Mouse (Mus musculus): ENCODE results near the gene Masp1. TPM values are rescaled to one million over a fixed set of nuclear protein-coding genes. Genes with fewer than 3 reads are reported as not detected.

Gene Masp1
- polyA plus RNA-seq, 1 experiment from 2014 or later, result 7.4 TPM

DNA sequence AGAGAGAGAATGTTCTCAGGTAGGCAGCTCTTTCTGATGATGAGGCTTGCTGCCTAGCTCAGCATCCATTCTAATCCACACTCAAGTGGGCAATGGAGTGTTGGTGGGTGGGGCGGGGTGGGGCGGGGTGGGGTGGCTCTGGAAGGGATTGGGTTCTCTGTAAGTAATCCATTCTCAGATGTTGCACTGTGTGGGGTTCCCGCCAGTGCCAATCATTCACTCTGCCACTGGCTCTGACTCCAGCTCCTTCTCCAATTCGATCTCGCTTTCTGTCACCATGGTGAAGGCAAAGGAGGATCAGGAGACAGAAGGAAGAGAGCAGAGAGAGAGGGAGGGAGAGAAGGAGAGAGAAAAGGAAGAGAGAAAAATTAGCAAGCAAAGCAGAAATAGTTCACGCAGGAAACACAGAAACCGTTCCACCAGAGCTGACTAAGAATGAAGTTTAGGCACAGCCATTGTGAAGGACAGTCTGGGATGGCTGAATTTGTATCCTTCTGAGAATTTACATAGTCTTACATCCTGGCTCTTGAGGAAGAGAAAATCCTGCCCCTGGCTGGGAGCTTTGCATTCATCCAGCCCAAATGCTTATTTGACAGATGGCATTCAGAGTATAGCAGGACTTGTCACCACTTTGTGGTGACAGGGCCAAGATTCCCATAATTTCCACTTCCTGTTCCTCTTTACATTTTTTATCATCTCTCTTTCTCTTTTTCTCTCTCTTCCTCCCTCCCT, 40.6 kb downstream of the Masp1 start:
- WGBS, result 74% methylated on average over 7 of the region's 7 CpGs

GRCm38 (mm10) chr16:23476598-23476997, 44.0 kb downstream of the Masp1 start:
- Histone ChIP-seq H3K27ac (no peak overlapping the region), H3K36me3 (replicated peaks) (no peaks in the 10 kb centered on the region), H3K4me3 (no peak overlapping the region), H3K27me3 (ENCODE audit: poor library complexity, severe bottlenecking) (no peaks in the 10 kb centered on the region), H3K9me3 (no peaks in the 10 kb centered on the region), H3K4me1 (no peaks in the 10 kb centered on the region)
- no peak for DNase-seq (ENCODE audit: extremely low spot score, low spot score)

More for the DNA sequence above, 40.6 kb downstream of the Masp1 start:
- Histone ChIP-seq H3K27me3 (ENCODE audit: poor library complexity, severe bottlenecking) (no peaks in the 10 kb centered on the region), H3K4me3 (no peak overlapping the region), H3K4me1 (peaks cover 8% of the 10 kb centered on the region), H3K27ac (no peak overlapping the region), H3K36me3 (replicated peaks) (no peaks in the 10 kb centered on the region; the same call in 1 of the 2 replicates), H3K9me3 (no peaks in the 10 kb centered on the region)
- no peak for DNase-seq (ENCODE audit: extremely low spot score, low spot score)

GRCm38 (mm10) chr16:23475651-23476050, 45.0 kb downstream of the Masp1 start:
- Histone ChIP-seq H3K27me3 (ENCODE audit: poor library complexity, severe bottlenecking) (no peaks in the 10 kb centered on the region), H3K36me3 (replicated peaks) (no peaks in the 10 kb centered on the region), H3K4me3 (no peak overlapping the region), H3K9me3 (no peaks in the 10 kb centered on the region), H3K27ac (no peak overlapping the region), H3K4me1 (no peaks in the 10 kb centered on the region)
- no peak for DNase-seq (ENCODE audit: extremely low spot score, low spot score)
- WGBS, result 95% methylated on average over 4 of the region's 4 CpGs

GRCm38 (mm10) chr16:23472046-23472445, 48.6 kb downstream of the Masp1 start:
- no peaks in the 10 kb centered on the region; the same call in 1 of the 2 replicates for H3K36me3 ChIP-seq (replicated peaks)
- DNase-seq (ENCODE audit: extremely low spot score, low spot score), result no peak
- H3K4me3 ChIP-seq, result no peak overlapping the region
- no peaks in the 10 kb centered on the region for H3K4me1 ChIP-seq
- H3K27me3 ChIP-seq (ENCODE audit: poor library complexity, severe bottlenecking), result no peaks in the 10 kb centered on the region
- WGBS, result 84% methylated on average over 3 of the region's 3 CpGs
- H3K27ac ChIP-seq, result no peak overlapping the region
- no peaks in the 10 kb centered on the region for H3K9me3 ChIP-seq

GRCm38 (mm10) chr16:23471551-23471950, 49.1 kb downstream of the Masp1 start:
- Histone ChIP-seq H3K27ac (no peak overlapping the region), H3K4me3 (no peak overlapping the region), H3K27me3 (ENCODE audit: poor library complexity, severe bottlenecking) (no peaks in the 10 kb centered on the region), H3K36me3 (replicated peaks) (no peaks in the 10 kb centered on the region; the same call in 1 of the 2 replicates), H3K4me1 (no peaks in the 10 kb centered on the region), H3K9me3 (no peaks in the 10 kb centered on the region)
- no peak for DNase-seq (ENCODE audit: extremely low spot score, low spot score)
- WGBS, result 90% methylated on average over 6 of the region's 6 CpGs

DNA sequence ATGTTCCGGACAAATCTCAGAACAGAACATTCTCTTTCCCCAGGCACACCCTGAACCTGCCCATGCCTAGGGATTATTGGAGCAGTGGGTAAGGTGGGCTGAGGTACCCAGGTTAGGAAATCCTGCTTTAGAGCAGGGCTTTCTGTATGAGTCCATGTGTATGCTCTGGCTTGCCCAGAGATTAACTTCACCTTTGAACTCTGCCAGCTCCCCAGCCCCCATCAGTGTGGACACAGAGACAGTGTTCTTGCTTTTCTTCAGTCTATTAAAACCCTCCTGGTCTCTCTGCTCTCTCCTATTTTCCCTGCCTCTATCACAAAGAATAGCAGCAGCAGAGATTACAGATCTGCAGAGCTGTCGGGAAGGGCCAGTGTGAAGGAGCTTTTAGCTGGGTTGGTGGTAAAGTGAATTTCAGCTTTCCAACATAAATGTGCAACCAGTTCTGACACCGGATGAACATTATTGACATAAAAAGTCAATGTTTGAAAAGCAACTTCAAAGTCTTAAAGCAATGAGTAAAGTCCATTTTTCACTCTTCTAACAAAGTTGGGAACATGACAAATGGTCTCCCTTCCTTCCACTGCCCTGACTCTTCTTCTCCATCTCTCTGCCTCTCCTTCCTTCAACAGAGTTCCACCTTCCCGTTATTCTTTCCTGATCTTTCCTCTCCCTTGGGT, 56.8 kb downstream of the Masp1 start:
- DNase-seq (ENCODE audit: extremely low spot score, low spot score), result no peak
- Histone ChIP-seq H3K4me1 (no peaks in the 10 kb centered on the region), H3K4me3 (no peak overlapping the region), H3K9me3 (0 out of 2 replicates have a peak, but pooled peaks cover 7% of the 10 kb centered on the region), H3K27me3 (ENCODE audit: poor library complexity, severe bottlenecking) (no peaks in the 10 kb centered on the region), H3K27ac (no peak overlapping the region), H3K36me3 (replicated peaks) (no peaks in the 10 kb centered on the region)
- WGBS, result 83% methylated on average over 4 of the region's 4 CpGs

- no peaks in the 10 kb centered on the region for H3K36me3 ChIP-seq (replicated peaks)
- WGBS, result 64% methylated on average over 7 of the region's 7 CpGs
These were observed 61.6 kb downstream of the Masp1 start for GRCm38 (mm10) chr16:23458906-23459588.

DNA sequence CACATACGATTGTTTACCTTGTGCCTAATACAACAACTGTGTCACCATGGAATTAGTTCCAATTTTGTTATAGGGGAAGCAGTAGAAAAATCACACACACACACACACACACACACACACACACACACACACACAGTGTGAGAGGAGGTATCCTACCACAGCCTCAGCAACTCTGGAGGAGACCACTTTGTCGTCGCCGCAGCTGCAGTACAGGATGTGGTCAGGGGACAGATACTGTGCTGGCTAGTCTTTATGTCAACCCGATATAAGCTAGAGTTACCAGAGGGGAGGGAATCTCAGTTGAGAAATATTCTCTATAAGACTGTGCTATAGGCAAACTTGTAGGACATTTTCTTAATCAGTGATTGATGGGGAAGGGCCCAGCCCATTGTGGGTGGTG, 63.3 kb downstream of the Masp1 start:
- Histone ChIP-seq H3K27ac (no peak overlapping the region), H3K36me3 (replicated peaks) (no peaks in the 10 kb centered on the region), H3K9me3 (0 out of 2 replicates have a peak, but pooled peaks cover 7% of the 10 kb centered on the region), H3K4me3 (no peak overlapping the region), H3K4me1 (no peaks in the 10 kb centered on the region), H3K27me3 (ENCODE audit: poor library complexity, severe bottlenecking) (no peaks in the 10 kb centered on the region)
- 97% methylated on average over 5 of the region's 5 CpGs for WGBS
- DNase-seq (ENCODE audit: extremely low spot score, low spot score), result no peak

More at GRCm38 (mm10) chr16:23458906-23459588, 61.6 kb downstream of the Masp1 start:
- no peak overlapping the region for H3K4me3 ChIP-seq
- DNase-seq (ENCODE audit: extremely low spot score, low spot score), result no peak
- H3K27me3 ChIP-seq (ENCODE audit: poor library complexity, severe bottlenecking), result no peaks in the 10 kb centered on the region
- H3K27ac ChIP-seq, result no peak overlapping the region
- H3K9me3 ChIP-seq, result 0 out of 2 replicates have a peak, but pooled peaks cover 7% of the 10 kb centered on the region
- no peaks in the 10 kb centered on the region for H3K4me1 ChIP-seq

GRCm38 (mm10) chr16:23456534-23456933, 64.1 kb downstream of the Masp1 start:
- no peak overlapping the region for H3K4me3 ChIP-seq
- 0 out of 2 replicates have a peak, but pooled peaks cover 5% of the 10 kb centered on the region for H3K9me3 ChIP-seq
- no peaks in the 10 kb centered on the region for H3K4me1 ChIP-seq
- no peaks in the 10 kb centered on the region for H3K36me3 ChIP-seq (replicated peaks)
- no peaks in the 10 kb centered on the region for H3K27me3 ChIP-seq (ENCODE audit: poor library complexity, severe bottlenecking)
- no peak overlapping the region for H3K27ac ChIP-seq
- DNase-seq (ENCODE audit: extremely low spot score, low spot score), result no peak
- WGBS, result 87% methylated on average over 3 of the region's 3 CpGs

DNA sequence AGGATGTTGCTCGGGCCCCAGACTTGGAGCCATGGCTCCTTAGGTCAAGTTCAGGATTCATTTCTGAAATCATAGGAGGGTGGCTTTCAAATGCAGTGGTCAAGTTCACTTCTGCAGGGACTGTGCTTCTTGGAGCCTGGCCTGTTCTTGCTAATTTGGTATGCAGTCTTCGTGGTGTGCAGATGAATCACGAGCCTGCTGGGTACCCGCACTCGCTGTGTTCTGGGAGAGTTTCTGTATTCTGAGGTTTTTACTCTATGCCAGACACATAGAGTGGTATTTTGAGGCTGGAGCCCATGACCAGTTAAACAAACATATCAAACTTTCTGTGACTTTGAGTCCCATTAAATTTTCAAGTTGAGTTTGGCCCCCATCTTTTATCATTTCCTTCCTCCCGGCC, 66.2 kb downstream of the Masp1 start:
- Histone ChIP-seq H3K36me3 (replicated peaks) (no peaks in the 10 kb centered on the region), H3K27me3 (ENCODE audit: poor library complexity, severe bottlenecking) (no peaks in the 10 kb centered on the region), H3K4me3 (no peak overlapping the region), H3K4me1 (no peaks in the 10 kb centered on the region), H3K27ac (no peak overlapping the region), H3K9me3 (no peaks in the 10 kb centered on the region)
- WGBS, result 88% methylated on average over 6 of the region's 6 CpGs
- no peak for DNase-seq (ENCODE audit: extremely low spot score, low spot score)

DNA sequence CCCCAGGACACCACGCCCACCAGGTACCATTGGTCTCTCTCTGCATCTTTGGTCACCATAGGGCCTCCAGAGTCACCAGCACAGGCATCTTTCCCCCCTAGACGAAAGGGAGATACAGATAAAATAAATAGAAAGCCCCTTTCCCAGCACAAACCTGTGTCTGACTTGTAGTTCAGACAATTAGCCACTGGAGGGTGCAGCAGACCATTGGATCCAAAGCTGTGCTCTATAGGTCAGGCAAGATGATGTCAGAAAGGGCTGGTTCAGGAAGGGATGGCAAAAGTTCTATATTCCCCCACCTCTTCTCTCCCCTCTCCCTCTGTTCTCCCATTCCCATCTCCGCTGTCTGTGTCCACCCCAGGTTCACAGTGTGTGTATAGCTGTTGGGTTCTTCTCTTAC, 68.1 kb downstream of the Masp1 start:
- H3K27ac ChIP-seq, result no peak overlapping the region
- H3K4me3 ChIP-seq, result no peak overlapping the region
- WGBS, result 18% methylated on average over 3 of the region's 3 CpGs
- H3K4me1 ChIP-seq, result no peaks in the 10 kb centered on the region
- H3K36me3 ChIP-seq (replicated peaks), result no peaks in the 10 kb centered on the region
- peak; percentile 68 for DNase-seq (ENCODE audit: extremely low spot score, low spot score)
- H3K27me3 ChIP-seq (ENCODE audit: poor library complexity, severe bottlenecking), result no peaks in the 10 kb centered on the region
- no peaks in the 10 kb centered on the region for H3K9me3 ChIP-seq

- Histone ChIP-seq H3K4me3 (no peak overlapping the region), H3K36me3 (replicated peaks) (no peaks in the 10 kb centered on the region), H3K27ac (no peak overlapping the region), H3K9me3 (no peaks in the 10 kb centered on the region), H3K4me1 (no peaks in the 10 kb centered on the region), H3K27me3 (ENCODE audit: poor library complexity, severe bottlenecking) (no peaks in the 10 kb centered on the region)
- DNase-seq (ENCODE audit: extremely low spot score, low spot score), result no peak
- 92% methylated on average over 4 of the region's 4 CpGs for WGBS
These were observed 69.8 kb downstream of the Masp1 start for GRCm38 (mm10) chr16:23450816-23451215.

- Histone ChIP-seq H3K4me3 (no peak overlapping the region), H3K4me1 (no peaks in the 10 kb centered on the region), H3K36me3 (replicated peaks) (no peaks in the 10 kb centered on the region), H3K27ac (no peak overlapping the region), H3K9me3 (no peaks in the 10 kb centered on the region), H3K27me3 (ENCODE audit: poor library complexity, severe bottlenecking) (no peaks in the 10 kb centered on the region)
- DNase-seq (ENCODE audit: extremely low spot score, low spot score), result no peak
- WGBS, result 94% methylated on average over 2 of the region's 2 CpGs
These were observed 70.7 kb downstream of the Masp1 start for GRCm38 (mm10) chr16:23449946-23450345.

All from forebrain, embryonic 10.5 days (tissue).